Mouse (Mus musculus) CH12.LX (cell line): ENCODE data around the gene Dock10. TPM values are rescaled to one million over a fixed set of nuclear protein-coding genes. Genes with fewer than 3 reads are reported as not detected.

Experiments used
- DNase-seq: peaks from one replicate; pipeline ENCODE4 v3.0.0-alpha.2; 2013; ENCODE audit errors: extremely low read depth
- H3K27ac ChIP-seq: 2 replicates; pipeline ENCODE4 v1.5.1; 2012; ENCODE audit warnings: low read depth, mild to moderate bottlenecking, control low read depth, moderate library complexity; ENCODE audit not compliant: insufficient read depth
- H3K27me3 ChIP-seq: replicated peaks from 2 replicates; pipeline ENCODE3; 2012; ENCODE audit warnings: inconsistent platforms
- H3K36me3 ChIP-seq, 2 experiments: replicated peaks in 1 of 2; 2 replicates each; pipeline versions ENCODE3 to v1.6.1; 2012; ENCODE audit warnings: inconsistent platforms in 1 of 2, low read length in 1 of 2, mild to moderate bottlenecking in 1 of 2, mixed read lengths in 1 of 2, moderate library complexity in 1 of 2; ENCODE audit not compliant: control insufficient read depth in 1 of 2, insufficient read depth in 1 of 2
- H3K4me1 ChIP-seq, 2 experiments: 2 replicates each; pipeline ENCODE4 v1.6.1; 2012; ENCODE audit warnings: inconsistent platforms in 1 of 2, moderate library complexity in 1 of 2; ENCODE audit not compliant: insufficient read depth in 2 of 2, control insufficient read depth in 1 of 2
- H3K4me2 ChIP-seq: 2 replicates; pipeline ENCODE4 v1.6.1; 2012; ENCODE audit warnings: low read depth, mild to moderate bottlenecking, control low read depth; ENCODE audit not compliant: poor library complexity, insufficient read depth, severe bottlenecking
- H3K4me3 ChIP-seq, 3 experiments: fragments of 150-350 bp in 1 of 3; sonication (generic) in 1 of 3; replicated peaks in 1 of 3; 2 replicates each; pipeline versions ENCODE3 to v1.5.1; 2011 to 2012; ENCODE audit warnings: low read depth in 2 of 3, low read length in 2 of 3, mild to moderate bottlenecking in 2 of 3, moderate library complexity in 2 of 3, control low read depth in 1 of 3, improper control_type of control experiment in 1 of 3, inconsistent platforms in 1 of 3, mixed read lengths in 1 of 3; ENCODE audit not compliant: poor library complexity in 1 of 3
- H3K79me2 ChIP-seq: replicated peaks from 2 replicates; pipeline ENCODE4 v1.6.1; 2012; ENCODE audit warnings: mild to moderate bottlenecking, moderate library complexity; ENCODE audit not compliant: control insufficient read depth, poor library complexity, insufficient read depth, severe bottlenecking; ENCODE audit errors: extremely low read depth
- H3K9ac ChIP-seq: 2 replicates; pipeline ENCODE4 v1.6.1; 2012; ENCODE audit warnings: low read depth, mild to moderate bottlenecking, control low read depth, moderate library complexity; ENCODE audit not compliant: insufficient read depth
- H3K9me3 ChIP-seq: replicated peaks from 2 replicates; pipeline ENCODE3; 2012; ENCODE audit warnings: low read length, inconsistent platforms, mixed read lengths
- CHD1 ChIP-seq: IDR thresholded peaks from 2 replicates; pipeline ENCODE4 v1.6.1; 2012; ENCODE audit warnings: low read depth, low read length, improper control_type of control experiment, inconsistent platforms
- CHD2 ChIP-seq: IDR thresholded peaks from 2 replicates; pipeline ENCODE4 v1.6.1; 2011; ENCODE audit warnings: low read length, improper control_type of control experiment
- CTCF ChIP-seq, 2 experiments: IDR thresholded peaks in 1 of 2; conservative IDR thresholded peaks in 1 of 2; 2 replicates each; pipeline ENCODE4 v1.5.1; 2011 to 2012; ENCODE audit warnings: low read depth in 2 of 2, low read length in 2 of 2, improper control_type of control experiment in 1 of 2, inconsistent platforms in 1 of 2, mild to moderate bottlenecking in 1 of 2, moderate library complexity in 1 of 2
- JUN ChIP-seq: IDR thresholded peaks from 2 replicates; pipeline ENCODE4 v1.6.1; 2011; ENCODE audit warnings: low read depth, mild to moderate bottlenecking, low read length, improper control_type of control experiment, moderate library complexity; ENCODE audit not compliant: insufficient read depth
- MAFK ChIP-seq: IDR thresholded peaks from 2 replicates; pipeline ENCODE4 v1.6.1; 2011; ENCODE audit warnings: low read length, improper control_type of control experiment; ENCODE audit not compliant: insufficient replicate concordance
- MAX ChIP-seq: IDR thresholded peaks from 2 replicates; pipeline ENCODE4 v1.6.1; 2011; ENCODE audit warnings: low read length, improper control_type of control experiment
- MAZ ChIP-seq: IDR thresholded peaks from 2 replicates; pipeline ENCODE4 v1.6.1; 2012; ENCODE audit warnings: low read depth, mild to moderate bottlenecking, inconsistent platforms, low read length, improper control_type of control experiment, moderate library complexity
- MEF2A ChIP-seq: IDR thresholded peaks from 2 replicates; pipeline ENCODE4 v1.6.1; 2014; ENCODE audit warnings: low read depth, mild to moderate bottlenecking, inconsistent platforms, low read length, improper control_type of control experiment, borderline replicate concordance
- MXI1 ChIP-seq: IDR thresholded peaks from 2 replicates; pipeline ENCODE4 v1.6.1; 2011; ENCODE audit warnings: mild to moderate bottlenecking, low read depth, low read length, improper control_type of control experiment
- MYC ChIP-seq: IDR thresholded peaks from 2 replicates; pipeline ENCODE4 v1.6.1; 2011; ENCODE audit warnings: low read depth, mild to moderate bottlenecking, improper control_type of control experiment, low read length
- PAX5 ChIP-seq: IDR thresholded peaks from 2 replicates; pipeline ENCODE4 v1.6.1; 2012; ENCODE audit warnings: low read length, inconsistent platforms, mixed read lengths
- POLR2A ChIP-seq: IDR thresholded peaks from 2 replicates; pipeline ENCODE4 v1.6.1; 2011; ENCODE audit warnings: low read depth, mild to moderate bottlenecking, improper control_type of control experiment, low read length
- RAD21 ChIP-seq: IDR thresholded peaks from 2 replicates; pipeline ENCODE4 v1.6.1; 2011; ENCODE audit warnings: low read depth, mild to moderate bottlenecking, low read length, improper control_type of control experiment, moderate library complexity
- SIN3A ChIP-seq: IDR thresholded peaks from 2 replicates; pipeline ENCODE4 v1.6.1; 2012; ENCODE audit warnings: low read length, improper control_type of control experiment, inconsistent platforms
- TBP ChIP-seq: conservative IDR thresholded peaks from 2 replicates; pipeline ENCODE4 v1.6.1; 2011; ENCODE audit warnings: low read depth, low read length, improper control_type of control experiment
- TCF12 ChIP-seq: IDR thresholded peaks from 2 replicates; pipeline ENCODE4 v1.6.1; 2014; ENCODE audit warnings: low read depth, mild to moderate bottlenecking, inconsistent platforms, low read length, improper control_type of control experiment
- USF2 ChIP-seq: conservative IDR thresholded peaks from 2 replicates; pipeline ENCODE4 v1.6.1; 2011; ENCODE audit warnings: low read depth, low read length, improper control_type of control experiment
- ZC3H11A ChIP-seq: IDR thresholded peaks from 2 replicates; pipeline ENCODE4 v1.6.1; 2012; ENCODE audit warnings: low read depth, mild to moderate bottlenecking, inconsistent platforms, low read length, improper control_type of control experiment
- ZKSCAN1 ChIP-seq: IDR thresholded peaks from 2 replicates; pipeline ENCODE4 v1.6.1; 2012; ENCODE audit warnings: low read depth, inconsistent platforms, low read length, improper control_type of control experiment, borderline replicate concordance
- ZNF384 ChIP-seq: IDR thresholded peaks from 2 replicates; pipeline ENCODE4 v1.6.1; 2012; ENCODE audit warnings: low read depth, low read length, improper control_type of control experiment, inconsistent platforms
- dilution Hi-C: fragments of 300-500 bp; cut with MboI; formaldehyde crosslinking; loops from 2 replicates; pipeline ENCODE4 v1.14.3; 2020; ENCODE audit warnings: low sequenced_read_pairs; ENCODE audit not compliant: extremely low pct_unique_long_range_greater_than_20kb, extremely low pct_ligation_motif_present
- in situ Hi-C: fragments of 300-500 bp; cut with MboI; formaldehyde crosslinking; loops from 3 replicates; pipeline ENCODE4 v1.14.3; 2019; ENCODE audit warnings: low sequenced_read_pairs, low pct_ligation_motif_present, low pct_unique_long_range_greater_than_20kb, mixed read lengths
- polyA plus RNA-seq: library from polyadenylated mRNA; unstranded; fragments of >175 nt; gene quantifications from 2 replicates; pipeline ENCODE4 v1.2.1, GENCODE M21; 2012; ENCODE audit warnings: low read depth; ENCODE audit not compliant: insufficient read length
- total RNA-seq, 2 experiments: library from RNA; depleted of rRNA; stranded (reverse); fragments of 300-350 nt in 1 of 2; fragments of >200 nt in 1 of 2; gene quantifications; 2 replicates each; pipeline ENCODE4 v1.2.3; 2012 to 2014

Gene Dock10
- total and polyA plus RNA-seq, 3 experiments: 44.7 to 77.2 (median 62.2) TPM

- H3K27ac ChIP-seq: no peak overlapping the region
- H3K4me3 ChIP-seq: no peak overlapping the region
- no peak for DNase-seq
- H3K9ac ChIP-seq: no peak overlapping the region
- TF ChIP-seq POLR2A (no peak), USF2 (no peak), CHD1 (no peak), MEF2A (no peak)
- peaks cover 5 to 78% of the 10 kb centered on the region in 2 experiments for H3K36me3 ChIP-seq
- in situ Hi-C loops: loop anchor here (10.0 kb wide), 2 partner anchors 45 to 125 kb away; no protein-coding TSS in a partner anchor
- H3K9me3 ChIP-seq: no peaks in the 10 kb centered on the region
- peaks cover 0 to 65% of the 10 kb centered on the region in 2 experiments; a peak in 2 of 4 replicates for H3K4me1 ChIP-seq
- H3K79me2 ChIP-seq: peaks cover 14% of the 10 kb centered on the region; the same call in 1 of the 2 replicates
- H3K27me3 ChIP-seq: no peaks in the 10 kb centered on the region
- no peak overlapping the region for H3K4me2 ChIP-seq
- dilution Hi-C loops: no loop called here
These were observed 38.2 kb downstream of the Dock10 start for GRCm38 (mm10) chr1:80720146-80720545.

DNA sequence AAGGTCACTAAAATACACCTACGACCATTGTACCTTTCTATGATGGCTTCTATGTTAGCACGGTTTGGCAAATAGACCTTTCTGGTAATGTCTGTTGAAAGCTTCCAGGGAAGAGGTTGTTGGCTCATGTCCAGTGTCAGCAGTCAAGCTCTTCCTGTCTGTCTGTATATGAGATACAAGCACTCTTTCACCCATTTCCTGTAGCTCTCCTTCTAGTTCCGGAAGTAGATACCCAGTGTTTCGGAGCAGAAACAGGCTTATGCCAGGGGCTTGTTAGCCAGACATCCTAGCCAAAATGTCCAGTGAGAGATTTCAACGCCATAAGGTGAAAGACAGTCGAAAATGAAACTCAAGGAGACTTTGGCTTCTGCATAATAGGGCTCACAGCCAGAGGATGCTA lies 38.9 kb downstream of the Dock10 start:
- Histone ChIP-seq H3K27ac (no peak overlapping the region), H3K27me3 (no peaks in the 10 kb centered on the region), H3K4me1 (peaks cover 0 to 61% of the 10 kb centered on the region in 2 experiments; a peak in 2 of 4 replicates), H3K79me2 (peaks cover 11% of the 10 kb centered on the region; the same call in 1 of the 2 replicates), H3K36me3 (peaks cover 2 to 74% of the 10 kb centered on the region in 2 experiments), H3K9ac (no peak overlapping the region), H3K9me3 (no peaks in the 10 kb centered on the region), H3K4me3 (no peak overlapping the region), H3K4me2 (no peak overlapping the region)
- DNase-seq: no peak
- dilution Hi-C loops: no loop called here
- TF ChIP-seq RAD21 (no peak), MAZ (no peak), ZNF384 (no peak), ZC3H11A (no peak), ZKSCAN1 (no peak), MAFK (no peak), JUN (no peak), CTCF (conservative IDR thresholded peaks at IDR 0.05 in 1 of 2, IDR thresholded peaks at IDR 0.05 in 1 of 2; ENCODE audit: low read depth in 2 of 2, low read length in 2 of 2) (no peak), MAX (no peak), TCF12 (no peak), PAX5 (no peak), CHD2 (no peak), MYC (no peak), TBP (no peak), MXI1 (no peak), POLR2A (no peak), SIN3A (no peak)
- in situ Hi-C loops: no loop called here
